Mouse (Mus musculus) forebrain, embryonic 14.5 days (tissue): ENCODE data around the gene Galns. TPM values are rescaled to one million over a fixed set of nuclear protein-coding genes. Genes with fewer than 3 reads are reported as not detected.
"Not testable (repeated sequence)": the region's sequence is repeated elsewhere in the genome, so short reads cannot be mapped to it uniquely, and the experiment has no call there.

Experiments used
- ATAC-seq: fragments of 200-750 bp; cut with Nextera tagmentation; 2 replicates; pipeline ENCODE4 v1.8.0; 2017; ENCODE audit warnings: mild to moderate bottlenecking, moderate library complexity
- DNase-seq: peaks from one replicate; pipeline ENCODE4 v3.0.0-alpha.2; 2015; ENCODE audit warnings: low spot score
- H3K27ac ChIP-seq: fragments of 300-500 bp; sonication (generic); 2 replicates; pipeline ENCODE4 v1.5.1; 2014; ENCODE audit warnings: low read depth, mild to moderate bottlenecking, control low read depth, low read length, moderate library complexity
- H3K27me3 ChIP-seq: fragments of 300-500 bp; sonication (generic); replicated peaks from 2 replicates; pipeline ENCODE4 v1.6.1; 2014; ENCODE audit warnings: low read length, control low read depth, mixed read lengths; ENCODE audit not compliant: control insufficient read depth, insufficient read depth
- H3K36me3 ChIP-seq: fragments of 300-500 bp; sonication (generic); 2 replicates; pipeline ENCODE4 v1.6.1; 2014; ENCODE audit warnings: low read length, control low read depth; ENCODE audit not compliant: control insufficient read depth, insufficient read depth
- H3K4me1 ChIP-seq: fragments of 300-500 bp; sonication (generic); 2 replicates; pipeline ENCODE4 v1.6.1; 2014; ENCODE audit warnings: antibody characterized with exemption, low read length, control low read depth; ENCODE audit not compliant: control insufficient read depth, insufficient read depth
- H3K4me2 ChIP-seq: fragments of 300-500 bp; sonication (generic); 2 replicates; pipeline ENCODE4 v1.6.1; 2014; ENCODE audit warnings: mild to moderate bottlenecking, control low read depth, low read length
- H3K4me3 ChIP-seq: fragments of 300-500 bp; sonication (generic); 2 replicates; pipeline ENCODE4 v1.5.1; 2014; ENCODE audit warnings: low read depth, low read length, control low read depth
- H3K9ac ChIP-seq: fragments of 300-500 bp; sonication (generic); 2 replicates; pipeline ENCODE4 v1.6.1; 2014; ENCODE audit warnings: mild to moderate bottlenecking, low read length, control low read depth, moderate library complexity
- H3K9me3 ChIP-seq: fragments of 300-500 bp; sonication (generic); replicated peaks from 2 replicates; pipeline ENCODE4 v1.6.1; 2016; ENCODE audit warnings: low read length, control low read depth, mixed read lengths; ENCODE audit not compliant: control insufficient read depth
- WGBS: fragments of 180-500 bp; shearing (Covaris S2); extraction: QIAGEN DNeasy Blood & Tissue Kit; methylation state at CpG from one replicate; pipeline ENCODE4 v1.1.7; 2014; 5-methylcytosine and 5-hydroxymethylcytosine counted together
- polyA plus RNA-seq: library from polyadenylated mRNA; unstranded; fragments of >200 nt; fragmentation: Nextera tagmentation; extraction: Ambion mirVana; gene quantifications from 2 replicates; pipeline ENCODE4 v1.2.1, GENCODE M21; 2014

Galns gene
- polyA plus RNA-seq, 1 experiment from 2014 or later, result 3.5 TPM

DNA sequence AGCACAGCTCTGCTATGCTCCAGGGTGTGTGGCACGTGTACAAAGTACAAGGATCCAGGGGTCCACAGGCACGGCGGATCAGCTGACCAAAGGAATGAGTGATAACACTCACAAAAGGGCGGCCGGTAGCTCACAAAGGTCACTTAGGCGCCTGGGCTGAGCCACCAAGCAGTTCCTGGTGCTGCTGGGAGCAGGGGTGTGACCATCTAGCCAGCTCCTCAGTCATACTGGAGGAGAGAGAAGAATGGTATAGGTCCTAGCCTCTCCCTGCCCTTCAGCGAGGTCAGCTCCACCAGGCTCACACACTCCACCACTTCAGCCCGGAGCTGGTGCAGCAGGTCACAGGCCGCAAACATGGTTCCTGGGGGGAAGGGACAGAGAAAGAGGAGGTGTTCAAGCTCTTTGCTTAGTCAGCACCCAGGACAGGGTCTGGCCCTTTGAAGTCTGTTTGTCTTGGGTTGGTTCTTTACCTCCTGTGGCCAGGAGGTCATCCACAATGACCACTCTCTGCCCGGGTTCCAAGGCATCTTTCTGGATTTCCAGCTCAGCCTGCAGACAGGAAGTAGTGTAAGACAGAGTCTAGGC is 36.5 kb downstream of the Galns start:
- Histone ChIP-seq H3K4me3 (no peak overlapping the region), H3K27me3 (no peaks in the 10 kb centered on the region), H3K4me2 (no peak overlapping the region), H3K27ac (no peak overlapping the region), H3K4me1 (peaks cover 15% of the 10 kb centered on the region), H3K36me3 (peaks cover 36% of the 10 kb centered on the region), H3K9me3 (no peaks in the 10 kb centered on the region), H3K9ac (no peak overlapping the region)
- DNase-seq (no peak), ATAC-seq (no peak)
- 63% methylated on average over 10 of the region's 10 CpGs for WGBS

- H3K27me3 ChIP-seq, result no peaks in the 10 kb centered on the region
- H3K9me3 ChIP-seq, result no peaks in the 10 kb centered on the region
- peaks cover 16% of the 10 kb centered on the region for H3K4me1 ChIP-seq
- peaks cover 36% of the 10 kb centered on the region for H3K36me3 ChIP-seq
- ATAC-seq (no peak), DNase-seq (no peak)
- no peak overlapping the region for H3K9ac ChIP-seq
- H3K27ac ChIP-seq, result no peak overlapping the region
- H3K4me2 ChIP-seq, result no peak overlapping the region
- 70% methylated on average over 3 of the region's 3 CpGs for WGBS
- no peak overlapping the region for H3K4me3 ChIP-seq
Observed at GRCm38 (mm10) chr8:122574264-122574663, 37.0 kb downstream of the Galns start.

DNA sequence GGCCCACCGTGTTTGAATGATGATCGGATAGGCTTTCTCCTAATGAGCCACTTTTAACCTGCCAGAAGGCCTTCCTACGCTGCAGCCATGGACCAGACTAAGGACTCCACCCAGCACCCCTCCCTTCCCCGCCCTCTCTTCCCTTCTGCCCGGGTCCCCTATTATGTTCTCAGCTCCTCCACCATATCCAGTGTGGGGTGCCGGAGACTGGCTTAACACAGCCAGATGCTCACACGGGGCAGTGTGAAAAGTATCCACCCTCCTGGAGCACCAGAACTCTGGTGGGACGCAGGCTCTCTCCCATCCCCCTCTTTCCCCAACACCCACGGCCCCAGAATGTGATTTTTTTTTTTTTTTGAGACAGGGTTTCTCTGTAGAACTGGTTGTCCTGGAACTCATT is 37.7 kb downstream of the Galns start:
- Histone ChIP-seq H3K27me3 (no peaks in the 10 kb centered on the region), H3K9ac (no peak overlapping the region), H3K27ac (no peak overlapping the region), H3K4me3 (no peak overlapping the region), H3K36me3 (peaks cover 36% of the 10 kb centered on the region), H3K4me1 (peaks cover 17% of the 10 kb centered on the region), H3K9me3 (no peaks in the 10 kb centered on the region), H3K4me2 (no peak overlapping the region)
- ATAC-seq (no peak), DNase-seq (no peak)
- 43% methylated on average over 9 of the region's 9 CpGs for WGBS

DNA sequence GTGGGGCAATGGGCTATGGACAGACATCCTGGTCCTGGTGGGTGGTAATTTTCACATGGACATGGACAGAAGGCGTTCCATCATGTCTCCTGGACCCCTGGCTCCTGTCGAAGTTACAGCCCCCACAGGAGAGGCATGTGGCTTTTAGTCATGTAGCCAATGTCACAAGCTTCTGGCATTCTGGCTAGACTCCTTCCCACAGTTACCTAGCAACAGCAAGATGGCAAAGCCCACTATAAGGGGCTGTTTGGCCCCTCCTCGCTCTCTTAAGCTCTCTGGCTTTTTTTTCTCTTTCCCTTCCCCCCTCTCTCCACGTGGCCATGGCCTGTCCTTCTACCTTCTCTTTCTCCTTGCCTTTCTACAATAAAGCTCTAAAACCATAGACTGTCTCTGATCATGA is 38.1 kb downstream of the Galns start:
- not testable (repeated sequence) for H3K9ac ChIP-seq, ATAC-seq, H3K4me3 ChIP-seq, H3K9me3 ChIP-seq, H3K4me2 ChIP-seq, H3K27me3 ChIP-seq, H3K27ac ChIP-seq
- 23% methylated on average over 4 of the region's 4 CpGs for WGBS
- peak; percentile 29 for DNase-seq
- peaks cover 17% of the 10 kb centered on the region for H3K4me1 ChIP-seq
- H3K36me3 ChIP-seq, result peaks cover 36% of the 10 kb centered on the region

DNA sequence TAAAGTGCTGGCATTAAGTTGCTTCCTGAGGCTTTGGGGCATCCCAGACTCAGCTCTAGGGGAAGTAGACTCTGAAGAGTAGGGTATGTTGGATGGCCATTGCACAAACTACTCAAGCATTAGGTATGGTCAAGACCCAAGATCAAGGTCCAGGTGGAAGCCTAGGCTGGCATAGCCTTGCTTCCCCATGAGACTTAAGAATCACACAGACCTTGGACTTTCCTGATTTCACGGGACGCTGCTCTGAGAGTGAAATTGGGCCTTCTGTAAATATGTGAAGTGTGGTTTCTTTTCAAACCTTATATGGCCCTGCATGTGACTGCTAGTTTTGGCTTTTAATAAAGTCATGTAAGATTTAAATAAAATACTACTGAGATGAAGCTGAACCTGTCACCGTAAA is 38.5 kb downstream of the Galns start:
- H3K4me2 ChIP-seq, result no peak overlapping the region
- 91% methylated on average over 3 of the region's 3 CpGs for WGBS
- H3K9ac ChIP-seq, result no peak overlapping the region
- ATAC-seq, result no peak
- no peaks in the 10 kb centered on the region for H3K9me3 ChIP-seq
- H3K4me3 ChIP-seq, result no peak overlapping the region
- no peaks in the 10 kb centered on the region for H3K27me3 ChIP-seq
- peaks cover 17% of the 10 kb centered on the region for H3K4me1 ChIP-seq
- peaks cover 36% of the 10 kb centered on the region for H3K36me3 ChIP-seq
- no peak for DNase-seq
- H3K27ac ChIP-seq, result no peak overlapping the region

DNA sequence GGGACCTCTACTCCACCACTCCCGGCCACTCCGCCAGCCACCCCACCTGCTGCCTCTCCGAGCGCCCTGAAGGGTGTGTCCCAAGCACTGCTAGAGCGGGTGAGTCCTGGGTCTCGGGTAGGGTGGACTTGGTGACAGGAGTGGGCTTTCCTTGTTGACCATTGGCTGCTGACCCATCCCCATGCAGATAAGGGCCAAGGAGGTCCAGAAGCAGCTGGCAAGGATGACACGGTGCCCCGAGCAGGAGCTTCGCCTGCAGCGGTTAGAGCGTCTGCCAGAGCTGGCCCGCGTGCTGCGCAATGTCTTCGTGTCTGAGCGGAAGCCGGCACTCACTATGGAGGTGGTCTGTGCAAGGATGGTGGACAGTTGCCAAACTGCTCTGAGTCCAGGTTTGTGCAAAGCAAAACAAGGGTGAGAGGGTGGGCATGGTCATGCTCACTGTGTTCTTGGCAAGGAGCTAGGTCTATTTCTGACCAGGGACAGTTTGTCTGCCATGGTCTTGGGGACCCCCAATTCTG is 39.5 kb downstream of the Galns start:
- DNase-seq (no peak), ATAC-seq (no peak)
- H3K4me2 ChIP-seq, result no peak overlapping the region
- no peaks in the 10 kb centered on the region for H3K27me3 ChIP-seq
- H3K4me3 ChIP-seq, result no peak overlapping the region
- H3K9ac ChIP-seq, result no peak overlapping the region
- H3K4me1 ChIP-seq, result peaks cover 19% of the 10 kb centered on the region
- H3K27ac ChIP-seq, result no peak overlapping the region
- H3K36me3 ChIP-seq, result peaks cover 36% of the 10 kb centered on the region
- H3K9me3 ChIP-seq, result no peaks in the 10 kb centered on the region
- WGBS, result 95% methylated on average over 17 of the region's 17 CpGs

DNA sequence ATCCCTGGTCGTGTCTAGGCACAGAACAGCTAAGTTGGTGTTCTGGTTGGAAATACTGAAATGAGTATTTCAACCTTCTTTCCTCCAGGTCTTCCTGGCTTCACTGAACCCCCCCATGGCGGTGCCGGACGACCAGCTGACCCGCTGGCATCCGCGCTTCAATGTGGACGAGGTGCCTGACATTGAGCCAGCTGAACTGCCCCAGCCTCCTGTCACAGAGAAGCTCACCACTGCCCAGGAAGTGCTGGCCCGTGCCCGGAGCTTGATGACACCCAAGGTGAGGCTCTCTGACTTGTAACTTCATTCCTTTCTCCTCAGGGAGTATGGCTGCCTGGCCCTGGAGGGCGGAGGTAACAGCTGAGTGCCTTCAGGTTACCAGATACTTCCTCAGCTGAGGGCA is 40.1 kb downstream of the Galns start:
- peaks cover 23% of the 10 kb centered on the region for H3K4me1 ChIP-seq
- no peak for DNase-seq
- H3K4me3 ChIP-seq, result no peak overlapping the region
- no peaks in the 10 kb centered on the region for H3K27me3 ChIP-seq
- no peaks in the 10 kb centered on the region for H3K9me3 ChIP-seq
- peaks cover 36% of the 10 kb centered on the region for H3K36me3 ChIP-seq
- no peak overlapping the region for H3K9ac ChIP-seq
- 96% methylated on average over 11 of the region's 11 CpGs for WGBS
- no peak overlapping the region for H3K27ac ChIP-seq
- H3K4me2 ChIP-seq, result no peak overlapping the region
- ATAC-seq, result no peak

DNA sequence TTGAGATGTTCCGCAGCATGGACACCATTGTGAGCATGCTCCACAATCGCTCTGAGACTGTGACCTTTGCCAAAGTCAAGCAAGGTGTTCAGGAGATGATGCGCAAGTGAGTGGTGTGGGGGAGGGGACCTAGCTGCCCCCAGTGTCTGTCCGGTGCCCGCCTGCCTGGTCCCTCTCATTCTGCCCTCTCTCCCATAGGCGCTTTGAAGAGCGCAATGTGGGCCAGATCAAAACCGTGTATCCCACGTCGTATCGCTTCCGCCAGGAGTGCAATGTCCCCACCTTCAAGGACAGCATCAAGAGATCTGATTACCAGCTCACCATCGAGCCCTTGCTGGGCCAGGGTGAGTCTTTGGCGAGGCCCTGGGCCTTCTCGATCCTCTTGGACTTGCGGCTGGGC is 41.3 kb downstream of the Galns start:
- H3K36me3 ChIP-seq, result peaks cover 36% of the 10 kb centered on the region
- 97% methylated on average over 16 of the region's 16 CpGs for WGBS
- no peak overlapping the region for H3K4me2 ChIP-seq

DNA sequence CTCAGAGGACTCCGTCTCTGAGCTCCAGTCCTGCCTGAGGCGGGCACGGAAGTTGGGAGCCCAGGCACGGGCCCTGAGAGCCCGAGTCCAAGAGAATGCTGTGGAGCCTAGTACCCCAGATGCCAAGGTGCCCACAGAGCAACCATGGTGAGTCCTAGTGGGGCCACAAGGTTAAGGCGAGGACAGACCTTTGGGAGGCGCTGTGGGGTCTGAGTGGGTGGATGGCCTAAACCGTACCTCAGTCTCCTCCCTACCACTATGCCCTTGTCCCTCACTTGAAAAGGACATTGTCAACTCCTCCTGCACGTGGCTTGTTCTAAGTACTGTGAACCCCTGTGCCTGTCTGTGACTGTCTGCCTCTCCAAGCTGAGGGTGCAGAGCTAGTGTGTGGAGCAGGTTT is 41.9 kb downstream of the Galns start:
- H3K4me1 ChIP-seq, result peaks cover 13% of the 10 kb centered on the region
- no peaks in the 10 kb centered on the region for H3K9me3 ChIP-seq
- H3K27ac ChIP-seq, result no peak overlapping the region
- 69% methylated on average over 9 of the region's 9 CpGs for WGBS
- H3K27me3 ChIP-seq, result no peaks in the 10 kb centered on the region
- peak overlapping the region; percentile 84 for H3K4me3 ChIP-seq
- no peak for DNase-seq
- ATAC-seq, result no peak
- H3K9ac ChIP-seq, result peak overlapping the region; percentile 84
- H3K4me2 ChIP-seq, result peak overlapping the region; percentile 89
- peaks cover 32% of the 10 kb centered on the region for H3K36me3 ChIP-seq

More for the DNA sequence above, 41.3 kb downstream of the Galns start:
- no peak for ATAC-seq
- Histone ChIP-seq H3K27ac (no peak overlapping the region), H3K9ac (no peak overlapping the region), H3K27me3 (no peaks in the 10 kb centered on the region), H3K4me3 (no peak overlapping the region), H3K9me3 (no peaks in the 10 kb centered on the region), H3K4me1 (peaks cover 13% of the 10 kb centered on the region)
- no peak for DNase-seq
